Mouse (Mus musculus) adrenal gland, adult 2 months (tissue): Measurements from ENCODE around the gene Sh3bgrl2. TPM values are rescaled to one million over a fixed set of nuclear protein-coding genes. Genes with fewer than 3 reads are reported as not detected.
A peak's percentile ranks its signal among the peaks of the same experiment; 100 is the strongest.

ENCODE experiments used
- DNase-seq: peaks from one replicate; pipeline ENCODE4 v3.0.0; 2021
- polyA plus RNA-seq: library from polyadenylated mRNA; depleted of rRNA; stranded (reverse); fragments of >200 nt; gene quantifications from 2 replicates; pipeline ENCODE4 v1.2.3, GENCODE M21; 2012
- total RNA-seq, 2 experiments: library from RNA; stranded (reverse); gene quantifications; 2 replicates each; pipeline ENCODE4 v1.2.3; 2021

The Sh3bgrl2 gene
- total and polyA plus RNA-seq, 3 experiments, result 1.5 to 20.2 (median 16.1) TPM

GRCm38 (mm10) chr9:83556780-83557771 is 8.9 kb downstream of the Sh3bgrl2 start:
- no peak for DNase-seq

DNA sequence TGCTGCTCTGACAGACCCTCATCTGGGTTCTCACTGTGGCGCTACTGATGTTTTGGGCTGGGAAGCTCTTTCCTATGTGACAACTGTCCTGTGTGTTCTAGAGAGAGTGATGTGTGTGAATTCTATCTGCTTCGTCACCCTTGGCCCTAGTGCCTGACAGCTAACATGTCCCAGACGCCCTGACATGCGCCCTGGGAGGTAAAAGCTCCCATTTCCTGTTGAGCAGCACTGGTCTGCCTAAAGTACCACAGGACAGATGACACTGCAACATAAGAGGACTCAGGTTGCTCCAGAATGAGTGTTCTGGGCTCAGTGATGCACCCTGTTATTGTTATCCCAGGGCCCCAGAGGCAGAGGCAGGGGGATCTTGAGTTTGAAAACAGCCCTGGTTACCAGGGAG is 12.5 kb downstream of the Sh3bgrl2 start:
- no peak for DNase-seq

- no peak for DNase-seq
Measured at GRCm38 (mm10) chr9:83562889-83563288, 14.8 kb downstream of the Sh3bgrl2 start.

- no peak for DNase-seq
Measured at GRCm38 (mm10) chr9:83563808-83564549, 15.9 kb downstream of the Sh3bgrl2 start.

DNA sequence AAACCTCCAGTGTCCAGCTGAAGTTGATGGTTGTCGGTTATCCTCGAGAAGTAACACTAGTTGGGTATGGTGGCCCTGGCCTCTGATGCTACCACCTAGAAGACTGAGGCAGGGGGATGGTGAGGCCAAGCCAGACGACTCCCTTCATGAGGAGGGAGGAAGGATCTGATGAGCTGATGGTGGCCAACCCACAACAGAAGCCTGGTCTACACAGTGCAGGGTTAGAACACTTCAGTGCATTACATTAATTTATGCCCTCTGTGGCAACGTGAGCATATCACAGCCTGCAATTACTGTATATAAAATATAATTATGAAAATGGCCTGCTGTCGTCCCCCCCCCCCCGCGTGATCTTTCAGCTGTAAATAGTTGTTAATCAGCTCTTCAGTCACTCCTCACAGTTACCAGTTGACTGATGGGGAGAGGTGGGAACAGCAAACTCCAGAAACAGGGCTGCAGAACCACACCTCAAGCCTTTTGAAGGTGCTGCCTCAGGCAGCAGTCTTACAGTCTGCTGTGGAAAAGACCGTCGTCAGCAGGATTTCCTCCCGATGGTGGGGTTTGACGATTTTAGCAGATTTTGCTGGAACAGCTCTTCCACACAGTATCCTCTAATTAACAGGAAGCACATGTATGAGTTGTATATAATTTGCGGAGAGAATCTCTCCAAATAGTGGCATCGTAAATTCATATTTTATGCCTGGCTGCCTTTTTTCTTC is 17.0 kb downstream of the Sh3bgrl2 start:
- no peak for DNase-seq

DNA sequence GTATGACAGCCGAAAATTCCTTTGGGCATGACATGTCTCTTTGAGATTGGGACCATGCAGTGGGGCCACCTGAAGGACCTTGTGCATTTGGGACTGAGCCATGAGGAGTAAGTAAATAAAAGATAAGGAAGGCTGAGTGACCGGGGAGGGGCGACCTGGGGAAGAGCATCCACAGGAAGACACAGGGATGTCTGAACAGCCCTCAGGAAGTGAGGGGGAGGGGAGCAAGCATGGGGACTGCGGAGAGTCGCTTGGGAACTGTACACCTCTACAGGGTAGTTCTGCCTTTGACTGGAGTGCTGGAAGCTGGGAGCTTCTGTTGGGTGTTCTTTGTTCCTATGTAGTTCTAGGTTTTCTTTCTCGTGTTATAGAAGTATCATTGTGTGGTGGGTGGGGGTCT is 18.0 kb downstream of the Sh3bgrl2 start:
- DNase-seq, result no peak

DNA sequence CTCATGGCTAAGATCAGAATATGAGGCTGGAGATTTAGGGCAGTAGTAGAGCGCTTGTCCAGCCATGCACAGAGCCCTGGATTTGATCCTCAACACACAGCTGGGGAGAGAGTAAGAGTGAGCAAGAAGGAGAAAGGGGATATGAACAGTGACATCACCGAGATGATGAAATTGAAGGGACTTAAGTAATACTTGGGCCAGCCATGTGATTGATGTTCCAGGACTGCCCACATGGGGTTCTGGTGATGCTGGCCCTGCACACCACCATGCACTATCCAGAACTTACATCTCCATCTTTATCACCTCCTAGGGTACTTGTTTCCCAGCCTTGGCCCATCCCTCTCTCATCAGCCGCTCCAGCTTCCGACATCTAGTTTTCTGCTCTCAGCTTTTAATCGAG is 20.0 kb downstream of the Sh3bgrl2 start:
- no peak for DNase-seq

GRCm38 (mm10) chr9:83568937-83569336 is 20.8 kb downstream of the Sh3bgrl2 start:
- no peak for DNase-seq

DNA sequence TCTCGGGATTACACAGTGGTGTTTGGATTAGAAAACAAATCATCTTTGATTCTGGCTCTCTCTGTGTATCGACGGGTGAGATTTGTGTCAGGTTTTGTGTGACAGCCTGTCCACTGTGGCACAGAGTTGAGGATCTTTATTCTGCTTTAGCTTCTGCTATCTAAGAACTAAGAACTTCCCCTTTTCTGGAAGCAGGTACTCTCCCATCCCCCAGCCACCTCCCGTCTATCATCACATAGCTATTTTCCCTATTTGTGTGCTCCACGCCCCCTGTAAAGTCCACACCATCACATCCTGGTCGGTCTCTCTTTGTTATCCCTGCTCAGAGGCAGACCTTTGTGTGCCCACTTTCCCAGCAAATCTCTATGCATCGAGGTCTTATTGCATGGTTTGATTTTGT is 21.8 kb downstream of the Sh3bgrl2 start:
- no peak for DNase-seq

DNA sequence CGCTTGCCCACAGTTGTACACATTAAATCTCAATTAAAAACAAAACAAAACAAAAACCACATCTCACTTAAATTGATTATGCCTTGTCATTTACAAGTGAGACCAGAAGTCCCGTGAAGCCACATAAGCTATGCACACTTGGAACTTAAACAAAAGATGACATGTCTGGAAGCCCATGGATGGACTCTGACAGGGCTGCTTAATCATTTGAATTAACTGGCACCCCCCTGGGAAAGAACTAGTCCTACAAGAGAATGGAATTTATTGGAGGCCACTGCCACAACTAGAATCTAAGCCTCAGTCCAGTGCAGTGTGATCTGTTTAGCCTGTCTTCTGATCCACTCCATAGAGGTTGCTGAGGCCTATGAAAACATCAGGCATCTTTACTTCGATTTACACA is 23.2 kb downstream of the Sh3bgrl2 start:
- DNase-seq, result no peak

GRCm38 (mm10) chr9:83572326-83572725 is 24.2 kb downstream of the Sh3bgrl2 start:
- no peak for DNase-seq

DNA sequence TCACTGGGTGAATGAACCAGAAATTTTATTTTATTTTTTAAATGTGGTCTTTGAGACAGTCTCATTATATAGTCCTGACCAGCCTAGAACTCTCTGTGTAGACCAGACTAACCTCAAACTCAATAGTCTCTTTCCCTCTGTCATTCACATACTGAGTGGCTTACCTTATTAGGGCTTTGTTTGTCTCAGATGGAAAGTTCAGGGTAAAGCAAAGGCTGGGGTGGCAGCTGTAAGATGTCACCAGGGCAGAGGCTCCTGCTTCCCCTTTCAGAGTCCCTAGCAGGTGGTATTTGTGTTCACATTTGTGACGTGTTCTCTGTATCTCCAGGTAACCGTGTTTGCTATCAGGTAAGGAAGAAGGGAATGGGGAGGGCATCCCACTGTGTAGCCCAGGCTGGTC is 24.7 kb downstream of the Sh3bgrl2 start:
- DNase-seq, result no peak

DNA sequence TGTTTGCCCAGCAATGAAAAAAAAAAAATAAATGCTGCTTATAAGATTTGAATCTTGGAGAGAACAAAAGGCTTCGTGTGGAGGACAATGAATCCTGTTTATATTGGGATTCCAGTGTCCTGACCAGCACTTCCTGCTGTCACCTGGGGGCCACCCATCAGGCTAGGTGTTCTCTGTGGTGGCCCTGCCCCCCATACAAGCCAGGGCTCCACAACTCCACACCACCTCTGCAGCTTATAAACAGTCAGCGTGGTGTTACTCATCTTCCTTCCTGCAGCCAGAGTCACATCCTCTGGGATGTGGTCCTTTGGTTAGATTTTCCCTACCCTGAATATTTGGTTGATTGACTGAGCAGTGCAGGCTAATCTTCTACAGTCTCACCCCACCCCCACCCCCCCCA is 25.5 kb downstream of the Sh3bgrl2 start:
- no peak for DNase-seq

DNA sequence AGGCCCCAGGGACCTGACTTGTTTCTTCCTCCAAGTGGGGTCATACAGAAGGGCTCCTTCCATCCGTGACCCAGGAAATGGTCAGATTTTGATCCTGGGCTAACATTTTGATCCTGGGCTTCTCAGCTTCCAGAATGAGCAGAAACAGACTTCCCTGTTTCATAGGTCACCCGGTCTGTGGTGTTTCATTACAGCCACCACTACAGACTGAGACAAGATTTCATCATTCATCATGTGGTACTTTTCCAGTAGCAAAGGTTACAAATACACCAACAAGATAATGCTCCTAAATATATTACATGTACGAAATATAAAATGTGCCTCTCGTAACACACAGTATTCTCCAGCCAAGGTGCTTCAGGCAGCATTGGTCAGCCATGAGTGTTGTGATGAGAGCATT is 27.3 kb downstream of the Sh3bgrl2 start:
- no peak for DNase-seq

GRCm38 (mm10) chr9:83576018-83576688 is 28.0 kb downstream of the Sh3bgrl2 start:
- DNase-seq, result peak; percentile 36

- DNase-seq, result no peak
Measured at GRCm38 (mm10) chr9:83576689-83577057, 28.5 kb downstream of the Sh3bgrl2 start.

DNA sequence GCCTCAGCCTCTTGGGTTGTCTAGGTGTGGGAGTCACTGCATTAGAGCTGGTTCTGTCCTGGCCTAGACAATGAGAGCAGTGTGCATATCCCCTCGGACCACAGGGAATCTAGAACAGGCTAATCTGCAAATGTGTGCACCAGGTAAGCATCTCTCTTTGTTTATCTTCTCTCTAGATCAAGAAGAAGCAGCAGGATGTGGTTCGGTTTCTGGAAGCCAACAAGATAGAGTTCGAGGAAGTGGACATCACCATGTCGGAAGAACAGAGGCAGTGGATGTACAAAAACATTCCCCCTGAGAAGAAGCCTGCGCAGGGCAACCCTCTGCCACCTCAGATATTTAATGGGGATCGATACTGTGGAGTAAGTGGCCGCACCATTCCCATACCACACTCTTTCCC is 29.1 kb downstream of the Sh3bgrl2 start:
- DNase-seq, result no peak

- DNase-seq, result no peak
Measured at GRCm38 (mm10) chr9:83579049-83579448, 30.9 kb downstream of the Sh3bgrl2 start.

- DNase-seq, result no peak
Measured at GRCm38 (mm10) chr9:83582748-83583147, 34.6 kb downstream of the Sh3bgrl2 start.

- DNase-seq, result peak; percentile 82
Measured at GRCm38 (mm10) chr9:83586316-83587050, 38.4 kb downstream of the Sh3bgrl2 start.

DNA sequence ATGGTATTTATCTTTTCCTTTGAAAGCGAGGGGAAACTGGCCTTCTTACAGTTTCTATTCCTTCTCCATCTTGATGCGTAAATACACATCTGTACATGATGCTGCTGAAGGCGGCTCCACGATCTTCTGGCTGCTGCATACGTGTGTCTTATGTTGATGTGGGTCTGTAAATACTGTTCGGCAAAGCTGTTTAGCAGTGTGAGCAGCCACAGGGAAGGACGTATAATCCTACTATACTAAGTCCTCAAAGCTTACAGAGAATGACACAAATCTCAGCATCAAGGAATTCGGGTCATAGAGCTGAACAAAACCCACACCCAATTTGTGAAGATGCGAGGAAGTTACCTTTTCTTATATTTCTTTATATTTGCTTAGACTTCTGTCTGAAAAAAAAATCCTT is 39.0 kb downstream of the Sh3bgrl2 start:
- no peak for DNase-seq
